Mouse (Mus musculus) monocyte, adult 59 days (primary cell): ENCODE results near the gene Robo4. TPM values are rescaled to one million over a fixed set of nuclear protein-coding genes. Genes with fewer than 3 reads are reported as not detected.

Experiments used
- total RNA-seq, 2 experiments: library from RNA; stranded (reverse); gene quantifications; one replicate each; pipeline ENCODE4 v1.2.4; 2023

Robo4 gene
- total RNA-seq, result not detected

DNA sequence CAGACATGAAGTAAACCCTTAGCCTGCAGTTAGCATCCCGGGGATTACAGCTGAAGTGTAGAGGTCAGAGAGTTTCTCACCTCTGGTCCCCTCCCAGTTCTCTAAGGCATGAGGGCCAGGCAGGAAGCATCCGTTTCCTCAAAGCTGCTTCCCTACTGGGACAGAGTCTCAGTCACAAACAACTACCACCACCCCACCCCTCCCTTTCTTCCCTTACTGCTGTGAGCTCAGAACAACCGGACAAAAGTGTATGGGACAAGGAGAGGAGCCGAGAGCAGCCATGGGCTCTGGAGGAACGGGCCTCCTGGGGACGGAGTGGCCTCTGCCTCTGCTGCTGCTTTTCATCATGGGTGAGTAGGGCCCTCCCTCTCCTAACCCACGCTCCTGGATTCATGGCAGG is at the start of gene Robo4:
TSS of gene Robo4 (plus strand) at position 96 of the 400 bp plus-strand sequence.

DNA sequence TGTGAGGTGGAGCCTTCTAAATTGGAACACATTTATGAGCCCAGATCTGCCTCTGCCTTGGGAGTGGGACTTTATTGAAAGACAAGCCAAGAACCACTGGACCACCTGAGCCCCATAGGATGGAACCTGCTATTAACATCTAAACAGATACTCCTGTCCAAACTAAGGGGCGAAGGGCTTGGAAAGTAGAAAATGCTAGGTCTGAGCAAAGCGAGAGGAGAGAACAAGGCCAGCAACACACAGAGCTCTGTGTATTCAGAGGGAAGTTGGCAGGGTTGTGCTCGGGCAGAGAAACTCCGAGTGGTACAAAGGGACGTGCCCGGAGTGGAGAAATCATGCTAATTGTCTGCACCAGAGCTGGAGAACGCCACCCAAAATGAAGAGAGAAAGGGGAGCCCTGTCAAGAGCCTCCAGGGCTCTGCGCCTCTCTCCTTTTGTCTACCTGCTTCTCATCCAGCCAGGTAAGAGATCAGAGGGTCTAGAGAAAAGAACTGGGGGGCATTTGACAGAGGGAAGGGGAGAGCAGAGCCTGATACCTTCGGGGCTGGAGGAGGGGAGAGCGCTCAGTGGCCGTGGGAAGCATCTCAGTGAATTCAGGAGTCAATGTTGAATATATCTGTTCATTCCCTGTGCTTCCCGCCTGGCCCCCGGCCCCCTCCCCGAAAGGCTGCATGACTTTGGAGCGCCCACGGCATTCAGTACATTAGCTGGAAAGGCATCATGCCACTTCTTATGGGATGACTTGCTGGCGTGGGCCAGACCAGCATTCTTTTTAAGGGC is 34.2 kb upstream of the Robo4 start, which contains the start of gene Hepacam:
TSS of gene Hepacam (plus strand) at position 51 of the 780 bp plus-strand sequence.

DNA sequence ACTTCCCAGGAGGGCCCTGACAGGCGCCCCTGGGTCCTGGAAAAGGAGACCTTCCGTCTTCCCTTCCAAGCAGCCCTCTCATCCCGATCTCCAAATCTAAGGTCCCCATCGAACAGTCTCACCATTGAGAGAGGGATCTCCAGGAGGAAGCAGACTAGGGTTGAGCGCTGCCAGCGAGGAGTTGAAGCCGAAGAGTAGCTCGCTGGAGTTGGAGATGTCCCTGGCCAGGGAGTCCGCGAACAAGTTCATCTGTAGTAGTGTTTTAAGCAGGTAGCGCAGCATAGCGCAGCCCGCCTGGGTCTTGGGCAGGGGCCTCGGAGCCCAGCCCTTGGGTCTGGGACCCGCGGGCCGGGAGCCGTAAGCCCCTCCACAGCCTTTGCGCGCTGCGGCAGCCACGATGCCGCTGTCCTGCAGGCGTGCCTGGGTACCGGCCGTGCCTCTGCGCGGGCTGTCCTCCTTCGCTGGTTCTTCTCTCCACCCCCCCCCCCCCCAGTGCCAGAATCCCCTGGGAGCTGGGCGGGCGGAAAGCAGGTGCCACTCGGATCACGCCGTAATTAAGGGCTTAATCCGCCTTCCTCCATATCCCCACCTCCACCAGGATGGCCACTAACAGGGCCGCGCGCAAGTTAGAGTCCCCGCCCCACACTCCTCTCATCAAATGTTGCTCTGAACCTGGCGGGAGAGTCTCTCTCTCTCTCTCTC is 31.2 kb downstream of the Robo4 start, which contains the start of gene Robo3:
TSS of gene Robo3 (minus strand) at position 527 of the 702 bp plus-strand sequence.

Other genes starting within 250 kb of the Robo4 start
- gene Tmem218, start 193.7 kb upstream of the Robo4 start, total RNA-seq, result 1 to 10 TPM in 1 of 2 experiments, under 1 TPM in 1; 0.84 to 1.4 TPM
- gene Slc37a2, start 146.2 kb upstream of the Robo4 start, total RNA-seq, result 10 to 100 TPM; 22.7 to 25.3 TPM
- 1 to 10 TPM; 3.8 to 4.8 TPM for gene Ccdc15, start 53.5 kb upstream of the Robo4 start, total RNA-seq
- not detected for gene Hepacam, start 34.5 kb upstream of the Robo4 start, total RNA-seq
- gene Robo3, start 31.3 kb downstream of the Robo4 start, total RNA-seq, result not detected
- gene Msantd2, start 87.4 kb downstream of the Robo4 start, total RNA-seq, result 10 to 100 TPM; 19.3 to 19.9 TPM
- 1 to 10 TPM; 2.8 to 3.3 TPM for gene Esam, start 126.2 kb downstream of the Robo4 start, total RNA-seq
- gene Vsig2, start 137.4 kb downstream of the Robo4 start, total RNA-seq, result not detected
- gene Nrgn, start 151.0 kb downstream of the Robo4 start, total RNA-seq, result not detected
- gene Siae, start 153.8 kb downstream of the Robo4 start, total RNA-seq, result 10 to 100 TPM in 1 of 2 experiments, 1 to 10 TPM in 1; 9.3 to 11.4 TPM
- not detected for gene Spa17, start 211.8 kb downstream of the Robo4 start, total RNA-seq